Mouse (Mus musculus): ENCODE data around the gene Lifr. TPM values are rescaled to one million over a fixed set of nuclear protein-coding genes. Genes with fewer than 3 reads are reported as not detected.

Lifr gene
- total RNA-seq, 2 experiments from 2014 or later, result 64.6 to 75.2 TPM

- no peak for DNase-seq (ENCODE audit: low spot score in 2 of 2)
Observed at GRCm38 (mm10) chr15:7242161-7242850, 151.9 kb downstream of the Lifr start.

Other genes with a start within 250 kb of the Lifr start
- gene Osmr, start 215.6 kb upstream of the Lifr start, total RNA-seq (2021), result 1 to 10 TPM; 6.1 to 6.3 TPM